Mouse (Mus musculus) lung, postnatal 0 days (tissue): Measurements from ENCODE around the gene Prdm16.

Source experiments
- CTCF ChIP-seq: IDR thresholded peaks from 2 replicates; pipeline ENCODE4 v1.5.1; 2016; ENCODE audit warnings: antibody characterized with exemption, mild to moderate bottlenecking
- EP300 ChIP-seq: IDR thresholded peaks from 2 replicates; pipeline ENCODE4 v1.6.1; 2016; ENCODE audit warnings: antibody characterized with exemption, mild to moderate bottlenecking, control low read depth

GRCm38 (mm10) chr4:154543128-154543527 is 93.5 kb downstream of the Prdm16 start:
- TF ChIP-seq CTCF (no peak), EP300 (no peak)
